Mouse (Mus musculus) spleen, adult 2 months (tissue): ENCODE results near the gene Scaf1.

Experiments used
- CTCF ChIP-seq: fragments of 200-500 bp; IDR thresholded peaks from 2 replicates; pipeline ENCODE4 v1.5.1; 2011; ENCODE audit warnings: mild to moderate bottlenecking, inconsistent platforms; ENCODE audit not compliant: insufficient read depth, insufficient read length, insufficient replicate concordance; ENCODE audit errors: extremely low read depth
- POLR2A ChIP-seq: fragments of 200-500 bp; IDR thresholded peaks from 2 replicates; pipeline ENCODE4 v1.6.1; 2011; ENCODE audit warnings: low read depth, low read length, inconsistent platforms

GRCm38 (mm10) chr7:45000539-45001114, 15.5 kb downstream of the Scaf1 start:
- TF ChIP-seq POLR2A (no peak), CTCF (no peak)
